Mouse (Mus musculus): ENCODE measurements at regions not wholly inside any gene's neighbourhood (a gene's known extent, or its start where the extent isn't known, plus 50 kb on each side); places are given as distances from the start of the nearest gene placed in this dataset.

- ATAC-seq (replicated peaks; ENCODE audit: low FRiP score, poor library complexity, severe bottlenecking): no peak
Measured at GRCm38 (mm10) chr13:28898900-28899299, 54.6 kb downstream of the Sox4 start.

- ATAC-seq (replicated peaks; ENCODE audit: low FRiP score, poor library complexity, severe bottlenecking): no peak
Measured at GRCm38 (mm10) chr13:28892896-28893295, 60.6 kb downstream of the Sox4 start.

DNA sequence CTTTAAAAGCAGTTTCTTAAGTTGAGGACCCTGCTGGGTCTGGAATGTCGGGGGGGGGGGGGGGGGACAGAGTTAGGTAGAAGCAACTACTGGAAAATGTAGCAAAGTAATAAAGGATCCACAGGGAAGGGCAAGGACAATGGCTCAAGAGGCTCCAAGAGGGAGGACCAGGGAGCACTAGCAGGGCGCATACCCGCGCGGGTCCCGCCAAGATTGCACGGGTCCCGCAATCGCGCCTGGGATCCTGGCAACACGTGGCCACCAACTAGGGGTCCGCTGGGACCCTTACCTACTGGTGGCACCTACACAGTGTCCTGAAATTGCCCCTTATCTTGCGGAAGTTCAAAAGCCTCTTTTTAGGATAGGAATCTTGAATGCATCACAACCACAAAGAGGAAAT lies 66.4 kb downstream of the Sox4 start:
- ATAC-seq (replicated peaks; ENCODE audit: low FRiP score, poor library complexity, severe bottlenecking): no peak

- no peak for ATAC-seq (replicated peaks; ENCODE audit: low FRiP score, poor library complexity, severe bottlenecking)
Measured at GRCm38 (mm10) chr13:28886691-28887090, 66.8 kb downstream of the Sox4 start.

GRCm38 (mm10) chr13:28885083-28886037 lies 68.2 kb downstream of the Sox4 start:
- ATAC-seq (replicated peaks; ENCODE audit: low FRiP score, poor library complexity, severe bottlenecking): no peak

GRCm38 (mm10) chr13:28884191-28884820 lies 69.2 kb downstream of the Sox4 start:
- ATAC-seq (replicated peaks; ENCODE audit: low FRiP score, poor library complexity, severe bottlenecking): no peak

DNA sequence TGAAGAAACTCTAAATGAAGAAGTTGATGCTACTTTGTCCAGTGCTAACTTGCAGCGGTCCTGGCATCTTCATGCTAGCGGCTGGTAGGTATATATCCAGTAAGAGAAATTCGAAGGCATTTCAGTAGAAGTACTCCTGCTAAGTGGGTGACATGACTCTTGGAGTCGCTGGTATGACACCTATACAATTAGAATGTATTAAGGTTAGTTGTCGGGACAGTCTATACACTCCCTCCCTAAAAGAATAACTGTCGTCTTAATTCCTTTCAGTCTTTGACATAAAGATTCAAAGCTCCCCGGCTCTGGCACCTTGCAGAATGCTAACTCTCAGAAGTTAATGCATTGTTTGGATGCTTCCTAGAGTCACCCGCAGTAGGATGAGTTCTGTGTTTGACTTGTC lies 70.1 kb downstream of the Sox4 start:
- ATAC-seq (replicated peaks; ENCODE audit: low FRiP score, poor library complexity, severe bottlenecking): no peak

DNA sequence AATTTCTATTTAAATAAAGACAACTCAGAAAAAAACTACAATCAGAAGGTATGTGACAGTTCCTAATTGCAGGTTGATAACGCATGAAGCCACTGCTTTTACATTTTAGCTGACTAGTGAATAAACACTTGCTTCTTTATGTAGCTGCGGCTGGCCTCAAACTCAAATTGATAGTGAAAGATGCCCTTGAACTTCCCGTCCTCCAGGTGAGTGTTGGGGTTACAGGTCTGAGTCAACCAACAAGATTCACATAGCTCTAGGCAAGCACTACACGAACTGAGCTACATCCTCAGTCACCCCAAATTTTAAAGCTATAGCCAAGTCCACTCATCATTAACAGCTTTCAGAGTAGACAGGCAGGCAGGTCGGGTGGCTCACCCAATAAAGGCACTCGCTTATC lies 72.6 kb downstream of the Sox4 start:
- ATAC-seq (replicated peaks; ENCODE audit: low FRiP score, poor library complexity, severe bottlenecking): no peak

GRCm38 (mm10) chr13:28878692-28879091 lies 74.8 kb downstream of the Sox4 start:
- ATAC-seq (replicated peaks; ENCODE audit: low FRiP score, poor library complexity, severe bottlenecking): no peak

DNA sequence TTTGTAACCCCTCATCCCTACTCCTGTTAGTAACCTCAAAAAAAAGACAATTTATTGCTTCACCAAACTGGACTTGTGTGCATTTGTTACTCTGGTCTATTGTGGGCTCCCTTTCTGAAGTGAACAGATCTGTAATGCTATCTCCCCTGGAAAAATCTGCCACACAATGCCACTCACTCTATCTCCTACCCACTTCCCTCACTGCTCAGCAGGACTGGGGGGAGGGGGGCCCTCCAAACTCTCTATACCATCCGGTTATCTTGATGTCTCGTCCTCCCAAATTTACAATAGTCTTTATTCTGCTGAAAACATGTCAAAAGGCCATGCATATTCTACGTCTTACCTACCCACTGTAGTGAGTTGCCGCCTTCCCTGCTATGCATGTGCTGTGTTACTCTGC lies 76.7 kb downstream of the Sox4 start:
- ATAC-seq (replicated peaks; ENCODE audit: low FRiP score, poor library complexity, severe bottlenecking): no peak

GRCm38 (mm10) chr13:28870681-28871080 lies 82.8 kb downstream of the Sox4 start:
- ATAC-seq (replicated peaks; ENCODE audit: low FRiP score, poor library complexity, severe bottlenecking): no peak

- ATAC-seq (replicated peaks; ENCODE audit: low FRiP score, poor library complexity, severe bottlenecking): no peak
Measured at GRCm38 (mm10) chr13:28867210-28867609, 86.3 kb downstream of the Sox4 start.

GRCm38 (mm10) chr13:28866686-28867085 lies 86.8 kb downstream of the Sox4 start:
- no peak for ATAC-seq (replicated peaks; ENCODE audit: low FRiP score, poor library complexity, severe bottlenecking)

DNA sequence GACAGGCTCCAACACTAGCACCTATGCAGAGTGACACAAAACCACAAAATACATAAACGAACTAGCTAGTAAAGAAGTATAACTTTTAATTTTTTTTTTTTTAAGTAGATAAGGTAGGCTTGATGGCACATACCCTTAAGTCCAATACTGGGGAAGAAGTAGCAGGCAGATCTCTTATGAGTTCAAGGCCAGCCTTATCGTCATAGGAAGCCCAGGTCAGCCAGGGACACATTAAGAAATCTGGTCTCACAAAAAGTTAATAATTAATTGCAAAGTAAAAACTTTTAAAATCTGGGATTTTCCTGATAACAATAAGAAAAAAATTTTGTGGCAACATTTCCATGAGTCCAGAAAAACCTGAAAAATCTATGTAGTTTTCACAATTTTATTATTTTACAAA lies 92.9 kb downstream of the Sox4 start:
- ATAC-seq (replicated peaks; ENCODE audit: low FRiP score, poor library complexity, severe bottlenecking): no peak

DNA sequence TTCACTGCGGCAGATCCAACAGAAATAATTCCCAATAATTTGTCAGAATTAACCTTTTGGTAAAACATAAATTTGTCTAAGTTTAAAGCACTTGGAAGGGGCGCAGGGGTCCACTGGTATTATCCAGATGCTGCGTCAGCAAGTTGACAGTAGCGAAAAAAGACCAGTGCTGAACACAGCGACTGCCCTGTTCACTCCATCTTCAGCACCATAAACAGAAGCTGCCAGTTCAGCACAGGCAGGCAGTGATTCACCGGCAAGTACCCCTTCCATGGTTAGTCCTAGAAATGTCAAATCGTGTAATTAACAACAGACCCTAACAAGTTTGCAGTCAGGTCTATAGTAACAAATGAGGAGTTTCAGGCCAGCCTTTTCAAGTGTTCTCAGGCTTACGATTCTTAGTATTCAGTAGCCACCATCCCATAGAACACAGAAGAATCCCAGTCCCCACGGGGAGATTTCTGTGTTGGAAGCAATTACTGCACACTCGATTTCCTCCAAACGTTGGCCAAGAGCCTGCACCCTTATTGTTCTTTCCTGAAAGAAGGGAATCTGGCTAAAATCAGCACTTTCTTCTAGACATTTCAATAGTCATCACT lies 93.6 kb downstream of the Sox4 start:
- no peak for ATAC-seq (replicated peaks; ENCODE audit: low FRiP score, poor library complexity, severe bottlenecking)

GRCm38 (mm10) chr13:28858001-28858400 lies 95.5 kb downstream of the Sox4 start:
- no peak for ATAC-seq (replicated peaks; ENCODE audit: low FRiP score, poor library complexity, severe bottlenecking)

- ATAC-seq (replicated peaks; ENCODE audit: low FRiP score, poor library complexity, severe bottlenecking): no peak
Measured at GRCm38 (mm10) chr13:28857201-28857600, 96.3 kb downstream of the Sox4 start.

GRCm38 (mm10) chr13:28856472-28856871 lies 97.0 kb downstream of the Sox4 start:
- ATAC-seq (replicated peaks; ENCODE audit: low FRiP score, poor library complexity, severe bottlenecking): no peak

GRCm38 (mm10) chr13:28854247-28854646 lies 99.3 kb downstream of the Sox4 start:
- ATAC-seq (replicated peaks; ENCODE audit: low FRiP score, poor library complexity, severe bottlenecking): no peak

- ATAC-seq (replicated peaks; ENCODE audit: low FRiP score, poor library complexity, severe bottlenecking): no peak
Measured at GRCm38 (mm10) chr13:28848305-28848704, 105.2 kb downstream of the Sox4 start.

GRCm38 (mm10) chr13:28847478-28847877 lies 106.0 kb downstream of the Sox4 start:
- no peak for ATAC-seq (replicated peaks; ENCODE audit: low FRiP score, poor library complexity, severe bottlenecking)
